Mouse (Mus musculus) fat pad, adult 2 months (tissue): Measurements from ENCODE around the gene Rad9b.

Source experiments
- DNase-seq: peaks from one replicate; pipeline ENCODE4 v3.0.0-alpha.2; 2011; ENCODE audit warnings: low read depth, low spot score; ENCODE audit errors: extremely low read depth

Gene Rad9b

GRCm38 (mm10) chr5:122285029-122285766, 68.8 kb downstream of the Rad9b start:
- no peak for DNase-seq

GRCm38 (mm10) chr5:122284183-122285028, 69.6 kb downstream of the Rad9b start, which contains the start of gene Pptc7:
Gene Pptc7, plus strand, starts transcription at chr5:122284365.
- DNase-seq, result peak; percentile 55

- no peak for DNase-seq
Observed at GRCm38 (mm10) chr5:122283828-122284182, 70.2 kb downstream of the Rad9b start.

GRCm38 (mm10) chr5:122280827-122281462, 73.1 kb downstream of the Rad9b start:
- peak; percentile 96 for DNase-seq

GRCm38 (mm10) chr5:122280422-122280826, 73.6 kb downstream of the Rad9b start:
- no peak for DNase-seq

- DNase-seq, result peak; percentile 97
Observed at GRCm38 (mm10) chr5:122279799-122280421, 74.1 kb downstream of the Rad9b start.

- no peak for DNase-seq
Observed at GRCm38 (mm10) chr5:122278946-122279345, 75.1 kb downstream of the Rad9b start.

- DNase-seq, result no peak
Observed at GRCm38 (mm10) chr5:122274785-122275184, 79.2 kb downstream of the Rad9b start.
